Mouse (Mus musculus): ENCODE results near the gene Gm11011.

GRCm38 (mm10) chr2:169630070-169630469, 42.5 kb upstream of the Gm11011 start:
- TF ChIP-seq CTCF (IDR thresholded peaks at IDR 0.05; ENCODE audit: extremely low read depth, insufficient read depth, insufficient read length, insufficient replicate concordance) (no peak), POLR2A (IDR thresholded peaks at IDR 0.05; ENCODE audit: low read depth, low read length) (no peak)
